Mouse (Mus musculus) kidney, postnatal 0 days (tissue): ENCODE results near the gene Tas2r135. TPM values are rescaled to one million over a fixed set of nuclear protein-coding genes. Genes with fewer than 3 reads are reported as not detected.

ENCODE experiments used
- ATAC-seq: fragments of 200-750 bp; cut with Nextera tagmentation; replicated peaks from 2 replicates; pipeline ENCODE4 v1.8.0; 2017; ENCODE audit warnings: low read depth, moderate number of reproducible peaks, moderate TSS enrichment, moderate library complexity; ENCODE audit not compliant: low FRiP score
- DNase-seq: peaks from one replicate; pipeline ENCODE4 v3.0.0-alpha.2; 2016; ENCODE audit warnings: low spot score
- H3K27ac ChIP-seq: fragments of 300-500 bp; sonication (generic); 2 replicates; pipeline ENCODE4 v1.5.1; 2014; ENCODE audit warnings: mild to moderate bottlenecking
- H3K27me3 ChIP-seq: fragments of 300-500 bp; sonication (generic); 2 replicates; pipeline ENCODE4 v1.6.1; 2014; ENCODE audit warnings: low read length, mixed read lengths; ENCODE audit not compliant: insufficient read depth
- H3K36me3 ChIP-seq: fragments of 300-500 bp; sonication (generic); 2 replicates; pipeline ENCODE4 v1.6.1; 2014; ENCODE audit warnings: low read length, mixed read lengths; ENCODE audit not compliant: insufficient read depth
- H3K4me1 ChIP-seq: fragments of 300-500 bp; sonication (generic); replicated peaks from 2 replicates; pipeline ENCODE4 v1.6.1; 2014; ENCODE audit warnings: antibody characterized with exemption, low read length, mixed read lengths; ENCODE audit not compliant: insufficient read depth
- H3K4me2 ChIP-seq: fragments of 300-500 bp; sonication (generic); 2 replicates; pipeline ENCODE4 v1.6.1; 2014; ENCODE audit warnings: mild to moderate bottlenecking, low read length, moderate library complexity, mixed read lengths
- H3K4me3 ChIP-seq: fragments of 300-500 bp; sonication (generic); replicated peaks from 2 replicates; pipeline ENCODE4 v1.5.1; 2014; ENCODE audit warnings: low read depth, low read length
- H3K9ac ChIP-seq: fragments of 300-500 bp; sonication (generic); 2 replicates; pipeline ENCODE4 v1.6.1; 2014; ENCODE audit warnings: low read depth, low read length
- H3K9me3 ChIP-seq: fragments of 300-500 bp; sonication (generic); replicated peaks from 2 replicates; pipeline ENCODE4 v1.6.1; 2016; ENCODE audit warnings: low read length, inconsistent platforms, mixed read lengths
- CTCF ChIP-seq: IDR thresholded peaks from 2 replicates; pipeline ENCODE4 v1.5.1; 2016; ENCODE audit warnings: antibody characterized with exemption, low read depth, mild to moderate bottlenecking, moderate library complexity
- WGBS: fragments of 180-500 bp; shearing (Covaris S2); extraction: QIAGEN DNeasy Blood & Tissue Kit; methylation state at CpG from one replicate; pipeline ENCODE4 v1.1.7; 2014; 5-methylcytosine and 5-hydroxymethylcytosine counted together
- polyA plus RNA-seq: library from polyadenylated mRNA; unstranded; fragments of >200 nt; fragmentation: Nextera tagmentation; extraction: Ambion mirVana; gene quantifications from 2 replicates; pipeline ENCODE4 v1.2.1, GENCODE M21; 2015

Tas2r135 gene
- polyA plus RNA-seq, 1 experiment from 2014 or later: not detected

GRCm38 (mm10) chr6:42435490-42435889 lies 30.3 kb downstream of the Tas2r135 start:
- no peak for DNase-seq
- ATAC-seq: no peak
- Histone ChIP-seq H3K9ac (no peak overlapping the region), H3K9me3 (no peaks in the 10 kb centered on the region), H3K4me2 (no peak overlapping the region), H3K27me3 (no peaks in the 10 kb centered on the region), H3K4me3 (no peak overlapping the region), H3K4me1 (no peaks in the 10 kb centered on the region), H3K27ac (no peak overlapping the region), H3K36me3 (no peaks in the 10 kb centered on the region)
- WGBS: 73% methylated on average over 2 of the region's 2 CpGs
- no peak for TF ChIP-seq CTCF

DNA sequence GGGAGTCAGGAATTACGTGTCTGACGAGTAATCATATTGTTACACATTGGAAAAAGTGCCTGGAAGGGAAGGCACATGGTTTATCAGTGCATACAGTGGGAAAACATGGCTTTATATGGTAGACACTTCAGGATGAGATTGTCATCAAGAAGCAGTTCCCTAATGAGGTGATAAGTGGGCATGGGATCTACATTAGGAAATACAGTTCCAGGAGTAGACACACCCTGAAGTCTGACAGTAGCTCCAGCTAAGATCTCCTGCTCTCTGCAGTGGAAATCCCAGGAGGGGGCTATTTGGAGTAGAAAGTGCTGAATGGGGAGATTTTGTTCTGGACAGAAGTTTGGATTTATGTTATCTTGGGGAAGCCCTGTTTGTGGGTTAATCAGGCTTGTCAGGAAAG lies 36.2 kb downstream of the Tas2r135 start:
- 58% methylated on average over 2 of the region's 2 CpGs for WGBS
- TF ChIP-seq CTCF: no peak
- Histone ChIP-seq H3K4me2 (no peak overlapping the region), H3K4me1 (no peaks in the 10 kb centered on the region), H3K9me3 (no peaks in the 10 kb centered on the region), H3K27me3 (no peaks in the 10 kb centered on the region), H3K27ac (no peak overlapping the region), H3K36me3 (no peaks in the 10 kb centered on the region), H3K4me3 (no peak overlapping the region), H3K9ac (no peak overlapping the region)
- ATAC-seq (no peak), DNase-seq (no peak)

GRCm38 (mm10) chr6:42444491-42444890 lies 39.3 kb downstream of the Tas2r135 start:
- H3K4me1 ChIP-seq: no peaks in the 10 kb centered on the region
- no peak for ATAC-seq
- no peaks in the 10 kb centered on the region for H3K27me3 ChIP-seq
- TF ChIP-seq CTCF: no peak
- no peak overlapping the region for H3K4me2 ChIP-seq
- H3K27ac ChIP-seq: no peak overlapping the region
- no peak for DNase-seq
- H3K36me3 ChIP-seq: no peaks in the 10 kb centered on the region
- H3K9me3 ChIP-seq: no peaks in the 10 kb centered on the region
- H3K4me3 ChIP-seq: no peak overlapping the region
- H3K9ac ChIP-seq: no peak overlapping the region
- 63% methylated on average over 2 of the region's 2 CpGs for WGBS

- Histone ChIP-seq H3K4me1 (no peaks in the 10 kb centered on the region), H3K4me3 (no peak overlapping the region), H3K36me3 (no peaks in the 10 kb centered on the region), H3K4me2 (no peak overlapping the region), H3K27me3 (no peaks in the 10 kb centered on the region), H3K27ac (no peak overlapping the region), H3K9ac (no peak overlapping the region), H3K9me3 (no peaks in the 10 kb centered on the region)
- no peak for ATAC-seq
- DNase-seq: no peak
- 69% methylated on average over 2 of the region's 2 CpGs for WGBS
- TF ChIP-seq CTCF: no peak
These were observed 42.1 kb downstream of the Tas2r135 start for GRCm38 (mm10) chr6:42447381-42447780.

Other genes with a start within 250 kb of the Tas2r135 start
- gene Tas2r144, start 190.1 kb upstream of the Tas2r135 start, polyA plus RNA-seq: not detected in 2 replicates
- gene Gstk1, start 159.5 kb upstream of the Tas2r135 start, polyA plus RNA-seq: 37.8 and 39.3 TPM in 2 replicates
- gene Tmem139, start 143.5 kb upstream of the Tas2r135 start, polyA plus RNA-seq: 7.0 and 7.1 TPM in 2 replicates
- 38.2 and 42.0 TPM in 2 replicates for gene Casp2, start 140.4 kb upstream of the Tas2r135 start, polyA plus RNA-seq
- 0.29 TPM in 1 of 2 replicates, not detected in the other for gene Clcn1, start 118.7 kb upstream of the Tas2r135 start, polyA plus RNA-seq
- gene Fam131b, start 80.8 kb upstream of the Tas2r135 start, polyA plus RNA-seq: 0.05 TPM in 1 of 2 replicates, not detected in the other
- gene Zyx, start 55.8 kb upstream of the Tas2r135 start, polyA plus RNA-seq: 92.9 and 103 TPM in 2 replicates
- gene Epha1, start 32.2 kb upstream of the Tas2r135 start, polyA plus RNA-seq: 6.6 and 6.9 TPM in 2 replicates
- gene Tas2r143, start 5.2 kb upstream of the Tas2r135 start, polyA plus RNA-seq: not detected in 2 replicates
- not detected in 2 replicates for gene Tas2r126, start 29.1 kb downstream of the Tas2r135 start, polyA plus RNA-seq
- 0.12 TPM in 1 of 2 replicates, not detected in the other for gene Olfr458, start 59.8 kb downstream of the Tas2r135 start, polyA plus RNA-seq
- gene Olfr457, start 70.9 kb downstream of the Tas2r135 start, polyA plus RNA-seq: not detected in 2 replicates
- gene Olfr456, start 81.8 kb downstream of the Tas2r135 start, polyA plus RNA-seq: not detected in 2 replicates
- gene Olfr455, start 142.2 kb downstream of the Tas2r135 start, polyA plus RNA-seq: not detected in 2 replicates
- not detected in 2 replicates for gene Tcaf3, start 192.3 kb downstream of the Tas2r135 start, polyA plus RNA-seq
- 3.0 and 3.2 TPM in 2 replicates for gene Tcaf2, start 239.8 kb downstream of the Tas2r135 start, polyA plus RNA-seq